Mouse (Mus musculus) kidney, postnatal 25 days (tissue): ENCODE measurements around the gene Lsm2.
"Not testable (repeated sequence)": the region's sequence is repeated elsewhere in the genome, so short reads cannot be mapped to it uniquely, and the experiment has no call there.

Source experiments
- DNase-seq, 2 experiments: peaks; one replicate each; pipeline ENCODE4 v3.0.0; 2021; ENCODE audit warnings: mixed read lengths in 2 of 2

The Lsm2 gene

GRCm38 (mm10) chr17:35033703-35034102 is 52.0 kb downstream of the Lsm2 start:
- DNase-seq, result not testable (repeated sequence)

GRCm38 (mm10) chr17:35034896-35035295 is 53.2 kb downstream of the Lsm2 start:
- peak in 1 of 2 experiments; percentile 13 for DNase-seq
